Mouse (Mus musculus): ENCODE data around the gene Atp6v0a1. TPM values are rescaled to one million over a fixed set of nuclear protein-coding genes. Genes with fewer than 3 reads are reported as not detected.

Gene Atp6v0a1
- polyA plus RNA-seq, 1 experiment from 2014 or later: 62.1 TPM

DNA sequence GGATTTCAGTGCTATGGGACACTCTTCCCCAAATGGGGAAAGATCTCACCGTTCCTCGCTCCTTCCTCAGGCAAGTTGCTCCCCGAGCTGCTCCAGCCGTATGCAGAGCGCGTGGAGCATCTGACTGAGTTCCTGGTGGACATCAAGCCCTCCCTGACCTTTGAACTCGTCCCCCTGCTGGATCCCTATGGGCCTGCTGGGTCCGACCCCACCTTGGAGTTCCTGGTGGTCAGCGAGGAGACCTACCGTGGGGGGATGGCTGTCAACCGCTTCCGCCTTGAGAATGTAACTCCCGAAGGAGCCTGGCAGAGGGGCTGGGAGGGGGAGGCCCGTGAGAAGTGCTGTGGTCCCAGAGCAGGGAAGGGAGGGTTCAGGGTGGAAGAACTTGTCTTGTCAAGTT, 75.0 kb downstream of the Atp6v0a1 start:
- peaks cover 11% of the 10 kb centered on the region for H3K27me3 ChIP-seq (replicated peaks; ENCODE audit: control insufficient read depth, insufficient read depth, low read length)
- no peaks in the 10 kb centered on the region for H3K9me3 ChIP-seq (ENCODE audit: control insufficient read depth)
- no peak overlapping the region for H3K9ac ChIP-seq (ENCODE audit: low read depth, low read length)
- H3K4me1 ChIP-seq (replicated peaks; ENCODE audit: control insufficient read depth, insufficient read depth, low read length): peaks cover 18% of the 10 kb centered on the region
- no peak overlapping the region for H3K4me3 ChIP-seq (ENCODE audit: low read depth, low read length)
- ATAC-seq: no peak
- 87% methylated on average over 14 of the region's 14 CpGs for WGBS
- H3K4me2 ChIP-seq (replicated peaks; ENCODE audit: low read depth): no peak overlapping the region
- H3K36me3 ChIP-seq (ENCODE audit: control insufficient read depth, insufficient read depth): peaks cover 13% of the 10 kb centered on the region
- H3K27ac ChIP-seq (ENCODE audit: low read depth, low read length): no peak overlapping the region
- no peak for TF ChIP-seq CTCF (IDR thresholded peaks at IDR 0.05; ENCODE audit: low read depth)

DNA sequence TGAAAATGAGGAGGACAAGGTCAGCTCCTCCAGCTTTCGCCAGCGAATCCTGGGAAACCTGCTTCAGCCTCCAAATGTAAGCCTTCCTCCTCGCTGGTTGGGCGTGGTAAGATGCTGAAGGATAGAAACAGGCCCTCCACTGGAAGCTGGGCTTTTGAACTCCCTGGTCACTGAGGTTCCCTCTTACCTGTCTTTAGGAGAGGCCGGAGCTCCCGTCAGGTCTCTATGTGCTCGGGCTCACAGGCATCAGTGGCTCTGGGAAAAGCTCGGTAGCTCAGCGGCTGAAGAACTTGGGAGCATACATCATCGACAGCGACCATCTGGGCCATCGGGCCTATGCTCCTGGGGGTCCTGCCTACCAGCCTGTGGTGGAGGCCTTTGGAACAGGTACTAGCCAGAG, 75.6 kb downstream of the Atp6v0a1 start:
- no peak overlapping the region for H3K4me3 ChIP-seq (ENCODE audit: low read depth, low read length)
- no peak overlapping the region for H3K4me2 ChIP-seq (replicated peaks; ENCODE audit: low read depth)
- peaks cover 7% of the 10 kb centered on the region for H3K27me3 ChIP-seq (replicated peaks; ENCODE audit: control insufficient read depth, insufficient read depth, low read length)
- TF ChIP-seq CTCF (IDR thresholded peaks at IDR 0.05; ENCODE audit: low read depth): no peak
- no peak overlapping the region for H3K27ac ChIP-seq (ENCODE audit: low read depth, low read length)
- peaks cover 18% of the 10 kb centered on the region for H3K4me1 ChIP-seq (replicated peaks; ENCODE audit: control insufficient read depth, insufficient read depth, low read length)
- H3K36me3 ChIP-seq (ENCODE audit: control insufficient read depth, insufficient read depth): peaks cover 19% of the 10 kb centered on the region
- WGBS: 92% methylated on average over 12 of the region's 12 CpGs
- no peak overlapping the region for H3K9ac ChIP-seq (ENCODE audit: low read depth, low read length)
- ATAC-seq: no peak
- H3K9me3 ChIP-seq (ENCODE audit: control insufficient read depth): no peaks in the 10 kb centered on the region

DNA sequence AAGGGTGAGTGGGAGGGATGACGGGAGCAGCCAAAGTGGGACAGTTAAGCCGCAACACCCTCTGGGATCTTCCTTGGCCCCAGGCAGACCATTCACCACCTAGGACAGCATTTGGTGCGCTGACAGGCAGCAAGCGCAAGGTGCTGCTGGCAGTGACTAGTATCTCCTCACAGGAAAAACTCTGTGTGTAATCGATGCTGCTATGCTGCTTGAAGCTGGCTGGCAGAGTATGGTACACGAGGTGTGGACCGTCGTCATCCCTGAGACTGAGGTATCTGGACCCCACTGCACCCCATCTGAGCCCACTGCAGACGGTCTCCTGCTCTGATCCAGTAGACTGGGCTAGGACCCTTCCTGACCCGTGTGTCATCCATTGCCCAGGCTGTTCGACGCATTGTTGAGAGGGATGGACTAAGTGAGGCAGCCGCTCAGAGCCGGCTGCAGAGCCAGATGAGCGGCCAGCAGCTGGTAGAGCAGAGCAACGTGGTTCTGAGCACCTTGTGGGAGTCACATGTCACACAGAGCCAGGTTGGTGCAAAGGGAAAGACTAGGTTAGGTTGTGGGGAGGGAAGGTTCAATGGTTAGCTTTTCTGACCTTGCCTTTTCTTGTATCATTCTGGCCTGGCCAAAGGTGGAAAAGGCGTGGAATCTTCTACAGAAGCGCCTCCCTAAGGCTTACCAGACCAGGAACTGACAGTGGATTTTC, 76.5 kb downstream of the Atp6v0a1 start:
- peaks cover 28% of the 10 kb centered on the region for H3K36me3 ChIP-seq (ENCODE audit: control insufficient read depth, insufficient read depth)
- no peaks in the 10 kb centered on the region for H3K27me3 ChIP-seq (replicated peaks; ENCODE audit: control insufficient read depth, insufficient read depth, low read length)
- 84% methylated on average over 18 of the region's 18 CpGs for WGBS
- no peak for ATAC-seq
- no peak for TF ChIP-seq CTCF (IDR thresholded peaks at IDR 0.05; ENCODE audit: low read depth)
- H3K9ac ChIP-seq (ENCODE audit: low read depth, low read length): no peak overlapping the region
- H3K4me2 ChIP-seq (replicated peaks; ENCODE audit: low read depth): peak overlapping the region; percentile 82; the same call in 1 of the 2 replicates
- peaks cover 18% of the 10 kb centered on the region for H3K4me1 ChIP-seq (replicated peaks; ENCODE audit: control insufficient read depth, insufficient read depth, low read length)
- H3K27ac ChIP-seq (ENCODE audit: low read depth, low read length): no peak overlapping the region
- H3K9me3 ChIP-seq (ENCODE audit: control insufficient read depth): no peaks in the 10 kb centered on the region
- no peak overlapping the region for H3K4me3 ChIP-seq (ENCODE audit: low read depth, low read length)

DNA sequence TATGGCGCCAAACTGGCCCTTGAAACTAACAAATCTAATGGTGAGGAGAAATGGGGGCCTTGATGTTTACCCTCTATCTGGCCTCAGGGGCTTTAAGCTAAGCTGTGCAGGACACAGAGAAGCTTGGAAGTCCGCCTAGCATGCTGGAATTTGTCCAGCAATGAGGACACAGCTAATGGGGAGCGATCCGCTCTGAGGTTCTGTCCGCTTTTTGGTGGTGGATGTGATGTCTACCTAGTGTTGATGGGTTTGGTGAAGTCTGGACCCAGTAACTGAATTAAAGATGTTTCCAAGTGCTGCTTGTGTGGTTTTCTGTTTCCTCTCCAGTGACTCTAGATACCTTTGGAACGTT, 77.0 kb downstream of the Atp6v0a1 start:
- TF ChIP-seq CTCF (IDR thresholded peaks at IDR 0.05; ENCODE audit: low read depth): no peak
- 74% methylated on average over 6 of the region's 6 CpGs for WGBS
- ATAC-seq: no peak

DNA sequence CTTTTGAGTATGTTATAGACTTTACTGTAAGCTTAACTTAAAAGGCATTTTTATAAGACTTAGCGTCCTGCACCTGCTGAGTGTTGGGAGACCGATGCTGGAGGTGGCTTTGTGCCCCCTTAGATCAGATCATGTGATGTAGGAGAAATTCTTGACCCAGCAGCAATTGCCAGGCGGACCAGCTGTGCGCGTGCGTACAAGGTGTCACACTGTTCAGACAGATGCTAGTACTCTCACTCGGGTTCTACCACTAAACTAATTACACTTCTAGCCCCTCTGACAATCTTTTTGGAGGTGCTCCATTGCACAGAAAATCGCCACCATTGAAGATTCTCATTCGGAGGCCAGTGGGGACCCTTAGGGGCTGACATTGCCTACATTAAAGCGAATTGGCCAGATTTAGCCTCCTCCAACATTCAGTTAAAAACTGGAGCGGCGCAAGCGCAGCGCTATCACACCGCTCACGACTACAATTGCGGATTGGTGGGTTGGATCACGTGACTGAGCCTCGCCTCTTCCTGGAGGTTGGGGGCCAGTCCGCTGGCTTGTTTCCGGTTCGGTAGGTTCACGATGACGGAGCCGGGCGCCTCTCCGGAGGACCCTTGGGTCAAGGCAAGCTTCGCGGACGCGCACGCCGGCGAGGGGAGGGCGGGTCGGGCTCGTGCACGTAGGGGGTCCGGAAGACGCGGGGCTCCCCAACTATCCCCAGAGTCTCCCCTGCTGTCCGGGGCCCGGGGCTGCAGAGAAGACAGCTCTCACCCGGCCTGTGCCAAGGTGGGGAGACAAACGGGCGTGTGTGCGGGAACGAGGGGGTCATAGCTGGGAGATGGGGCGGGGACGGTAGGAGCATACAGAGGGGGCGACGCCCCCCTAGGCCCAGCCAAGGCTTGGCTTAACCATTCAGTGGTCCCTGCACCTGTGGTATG, 77.8 kb downstream of the Atp6v0a1 start, which contains the start of gene Mlx:
Gene Mlx (plus strand): TSS at position 522 of the 926 bp plus-strand sequence.
- H3K9me3 ChIP-seq (ENCODE audit: control insufficient read depth): no peaks in the 10 kb centered on the region
- H3K4me2 ChIP-seq (replicated peaks; ENCODE audit: low read depth): peak within 1 kb of the TSS; percentile 82
- ATAC-seq: peak; percentile 83
- WGBS: 2% methylated on average over 52 of the region's 52 CpGs
- no peaks in the 10 kb centered on the region for H3K27me3 ChIP-seq (replicated peaks; ENCODE audit: control insufficient read depth, insufficient read depth, low read length)
- peak within 1 kb of the TSS; percentile 90 for H3K27ac ChIP-seq (ENCODE audit: low read depth, low read length)
- peak within 1 kb of the TSS; percentile 81 for H3K9ac ChIP-seq (ENCODE audit: low read depth, low read length)
- peaks cover 12% of the 10 kb centered on the region; the same call in 1 of the 2 replicates for H3K4me1 ChIP-seq (replicated peaks; ENCODE audit: control insufficient read depth, insufficient read depth, low read length)
- no peak for TF ChIP-seq CTCF (IDR thresholded peaks at IDR 0.05; ENCODE audit: low read depth)
- peaks cover 40% of the 10 kb centered on the region for H3K36me3 ChIP-seq (ENCODE audit: control insufficient read depth, insufficient read depth)
- peak within 1 kb of the TSS; percentile 77 for H3K4me3 ChIP-seq (ENCODE audit: low read depth, low read length)

More for the DNA sequence above, 77.0 kb downstream of the Atp6v0a1 start:
- Histone ChIP-seq H3K4me2 (replicated peaks; ENCODE audit: low read depth) (peak overlapping the region; percentile 82), H3K9me3 (ENCODE audit: control insufficient read depth) (no peaks in the 10 kb centered on the region), H3K9ac (ENCODE audit: low read depth, low read length) (no peak overlapping the region), H3K27me3 (replicated peaks; ENCODE audit: control insufficient read depth, insufficient read depth, low read length) (no peaks in the 10 kb centered on the region), H3K36me3 (ENCODE audit: control insufficient read depth, insufficient read depth) (peaks cover 33% of the 10 kb centered on the region), H3K27ac (ENCODE audit: low read depth, low read length) (peak overlapping the region; percentile 90; the same call in 1 of the 2 replicates), H3K4me1 (replicated peaks; ENCODE audit: control insufficient read depth, insufficient read depth, low read length) (peaks cover 16% of the 10 kb centered on the region), H3K4me3 (ENCODE audit: low read depth, low read length) (peak overlapping the region; percentile 77; the same call in 1 of the 2 replicates)

DNA sequence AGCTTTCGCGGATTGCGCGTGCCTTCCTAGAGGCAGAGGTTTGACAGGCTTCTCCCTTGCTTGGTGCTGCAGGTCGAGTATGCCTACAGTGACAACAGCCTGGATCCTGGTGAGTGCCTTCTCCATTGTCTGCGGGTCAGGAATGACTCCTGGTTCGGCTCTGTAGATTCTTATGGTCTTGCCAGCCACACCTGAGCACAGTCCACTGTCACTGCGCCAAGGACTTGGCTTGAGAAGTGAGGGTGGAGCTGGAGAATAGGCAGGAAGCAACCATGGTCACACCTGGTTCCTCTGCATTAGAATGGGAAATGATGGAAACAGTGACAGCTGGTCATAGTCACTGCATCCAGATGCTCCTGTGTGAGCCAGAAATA, 78.4 kb downstream of the Atp6v0a1 start:
- Histone ChIP-seq H3K27ac (ENCODE audit: low read depth, low read length) (peak overlapping the region; percentile 90), H3K36me3 (ENCODE audit: control insufficient read depth, insufficient read depth) (peaks cover 47% of the 10 kb centered on the region), H3K9ac (ENCODE audit: low read depth, low read length) (peak overlapping the region; percentile 81), H3K9me3 (ENCODE audit: control insufficient read depth) (no peaks in the 10 kb centered on the region), H3K4me3 (ENCODE audit: low read depth, low read length) (peak overlapping the region; percentile 77), H3K27me3 (replicated peaks; ENCODE audit: control insufficient read depth, insufficient read depth, low read length) (no peaks in the 10 kb centered on the region), H3K4me2 (replicated peaks; ENCODE audit: low read depth) (peak overlapping the region; percentile 82), H3K4me1 (replicated peaks; ENCODE audit: control insufficient read depth, insufficient read depth, low read length) (peaks cover 12% of the 10 kb centered on the region; the same call in 1 of the 2 replicates)
- peak; percentile 36 for ATAC-seq
- WGBS: 1% methylated on average over 8 of the region's 8 CpGs
- no peak for TF ChIP-seq CTCF (IDR thresholded peaks at IDR 0.05; ENCODE audit: low read depth)

Data from intestine, postnatal 0 days (tissue).